Mouse (Mus musculus) thymus, adult 18-20 months (tissue): Measurements from ENCODE around the gene Aoc1.

ENCODE experiments used
- DNase-seq, 2 experiments: peaks; one replicate each; pipeline ENCODE4 v3.0.0; 2022; ENCODE audit warnings: mixed read lengths in 2 of 2

Aoc1 gene

GRCm38 (mm10) chr6:48912033-48912432, 39.3 kb downstream of the Aoc1 start:
- DNase-seq = no peak

- no peak for DNase-seq
Observed at GRCm38 (mm10) chr6:48913587-48913986, 40.9 kb downstream of the Aoc1 start.

- no peak for DNase-seq
Observed at GRCm38 (mm10) chr6:48929595-48929994, 56.9 kb downstream of the Aoc1 start, which contains the start of gene 1600015I10Rik. Gene 1600015I10Rik, plus strand, starts transcription at chr6:48929895.

GRCm38 (mm10) chr6:48949596-48949995, 76.9 kb downstream of the Aoc1 start:
- DNase-seq = no peak

GRCm38 (mm10) chr6:48950676-48951075, 78.0 kb downstream of the Aoc1 start:
- no peak for DNase-seq

- DNase-seq = no peak
Observed at GRCm38 (mm10) chr6:48951630-48952029, 78.9 kb downstream of the Aoc1 start.

GRCm38 (mm10) chr6:48953220-48953619, 80.5 kb downstream of the Aoc1 start:
- no peak for DNase-seq

- DNase-seq = no peak
Observed at GRCm38 (mm10) chr6:48954211-48954610, 81.5 kb downstream of the Aoc1 start.

GRCm38 (mm10) chr6:48954946-48955345, 82.2 kb downstream of the Aoc1 start:
- DNase-seq = peak in 1 of 2 experiments; percentile 5

- no peak for DNase-seq
Observed at GRCm38 (mm10) chr6:48956785-48957184, 84.1 kb downstream of the Aoc1 start.

- no peak for DNase-seq
Observed at GRCm38 (mm10) chr6:48958053-48958452, 85.4 kb downstream of the Aoc1 start.
